Mouse (Mus musculus): ENCODE measurements at regions not wholly inside any gene's neighbourhood (a gene's known extent, or its start where the extent isn't known, plus 50 kb on each side); places are given as distances from the start of the nearest gene placed in this dataset.

- no peak for DNase-seq (ENCODE audit: low spot score in 2 of 2)
Measured at GRCm38 (mm10) chr11:19227716-19228115, 208.9 kb upstream of the Meis1 start.

- no peak for DNase-seq (ENCODE audit: low spot score in 2 of 2)
Measured at GRCm38 (mm10) chr11:19246390-19247114, 227.8 kb upstream of the Meis1 start.

- no peak for DNase-seq (ENCODE audit: low spot score in 2 of 2)
Measured at GRCm38 (mm10) chr11:19253605-19254004, 234.8 kb upstream of the Meis1 start.

- no peak for DNase-seq (ENCODE audit: low spot score in 2 of 2)
Measured at GRCm38 (mm10) chr11:19254183-19254582, 235.4 kb upstream of the Meis1 start.

- no peak for DNase-seq (ENCODE audit: low spot score in 2 of 2)
Measured at GRCm38 (mm10) chr11:19257549-19257948, 238.8 kb upstream of the Meis1 start.

GRCm38 (mm10) chr11:19262832-19263231, 244.0 kb upstream of the Meis1 start:
- no peak for DNase-seq (ENCODE audit: low spot score in 2 of 2)

- no peak for DNase-seq (ENCODE audit: low spot score in 2 of 2)
Measured at GRCm38 (mm10) chr11:19264798-19265671, 246.2 kb upstream of the Meis1 start.

GRCm38 (mm10) chr11:19265672-19265972, 246.8 kb upstream of the Meis1 start:
- no peak for DNase-seq (ENCODE audit: low spot score in 2 of 2)

- DNase-seq (ENCODE audit: low spot score in 2 of 2): no peak
Measured at GRCm38 (mm10) chr11:19290971-19291370, 272.2 kb upstream of the Meis1 start.

- DNase-seq (ENCODE audit: low spot score in 2 of 2): no peak
Measured at GRCm38 (mm10) chr11:19299411-19299810, 280.6 kb upstream of the Meis1 start.

GRCm38 (mm10) chr11:19306687-19307086, 287.9 kb upstream of the Meis1 start:
- DNase-seq (ENCODE audit: low spot score in 2 of 2): no peak

GRCm38 (mm10) chr11:19330685-19331239, 312.0 kb upstream of the Meis1 start:
- no peak for DNase-seq (ENCODE audit: low spot score in 2 of 2)

- DNase-seq (ENCODE audit: low spot score in 2 of 2): no peak
Measured at GRCm38 (mm10) chr11:19332274-19332673, 313.5 kb upstream of the Meis1 start.

- no peak for DNase-seq (ENCODE audit: low spot score in 2 of 2)
Measured at GRCm38 (mm10) chr11:19332727-19333126, 313.9 kb upstream of the Meis1 start.

- no peak for DNase-seq (ENCODE audit: low spot score in 2 of 2)
Measured at GRCm38 (mm10) chr11:19333908-19334487, 315.2 kb upstream of the Meis1 start.

- no peak for DNase-seq (ENCODE audit: low spot score in 2 of 2)
Measured at GRCm38 (mm10) chr11:19335384-19335783, 316.6 kb upstream of the Meis1 start.

GRCm38 (mm10) chr11:19339721-19340317, 321.0 kb upstream of the Meis1 start:
- DNase-seq (ENCODE audit: low spot score in 2 of 2): no peak

GRCm38 (mm10) chr11:19340889-19341288, 322.1 kb upstream of the Meis1 start:
- DNase-seq (ENCODE audit: low spot score in 2 of 2): no peak

GRCm38 (mm10) chr11:19341379-19341778, 322.6 kb upstream of the Meis1 start:
- no peak for DNase-seq (ENCODE audit: low spot score in 2 of 2)

GRCm38 (mm10) chr11:19342803-19343202, 324.0 kb upstream of the Meis1 start:
- no peak for DNase-seq (ENCODE audit: low spot score in 2 of 2)

GRCm38 (mm10) chr11:19346276-19346826, 327.6 kb upstream of the Meis1 start:
- no peak for DNase-seq (ENCODE audit: low spot score in 2 of 2)
